Mouse (Mus musculus): ENCODE results near the gene Siglech. TPM values are rescaled to one million over a fixed set of nuclear protein-coding genes. Genes with fewer than 3 reads are reported as not detected.

The Siglech gene
- total and polyA plus RNA-seq, 3 experiments = not detected

- H3K79me2 ChIP-seq (ENCODE audit: control insufficient read depth, insufficient read depth, low read length, poor library complexity) = no peaks in the 10 kb centered on the region
- H3K27me3 ChIP-seq (ENCODE audit: control insufficient read depth in 1 of 2, insufficient read depth in 2 of 2, low read length in 2 of 2) = no peaks in the 10 kb centered on the region; a peak in 1 of 4 replicates
- no peaks in the 10 kb centered on the region for H3K4me1 ChIP-seq (ENCODE audit: control insufficient read depth in 1 of 2, insufficient read depth in 2 of 2, low read length in 2 of 2)
- no peak for DNase-seq (ENCODE audit: low read depth, low spot score)
- no peak overlapping the region for H3K4me3 ChIP-seq (ENCODE audit: control insufficient read depth in 1 of 2, insufficient read depth in 1 of 2, low read depth in 2 of 2, low read length in 2 of 2)
- no peak overlapping the region for H3K27ac ChIP-seq (ENCODE audit: control insufficient read depth, low read depth, low read length)
- no peaks in the 10 kb centered on the region for H3K9me3 ChIP-seq (replicated peaks; ENCODE audit: insufficient read depth, low read length)
- no peaks in the 10 kb centered on the region for H3K36me3 ChIP-seq (ENCODE audit: control insufficient read depth in 1 of 2, insufficient read depth in 2 of 2, low read length in 2 of 2)
- H3K9ac ChIP-seq (ENCODE audit: control insufficient read depth, low read depth, low read length, poor library complexity, severe bottlenecking) = no peak overlapping the region
- TF ChIP-seq CHD2 (IDR thresholded peaks at IDR 0.05; ENCODE audit: low read length) = no peak
- TF ChIP-seq NRF1 (IDR thresholded peaks at IDR 0.05; ENCODE audit: insufficient read depth, low read depth, low read length, poor library complexity, severe bottlenecking) = no peak
- no peak for TF ChIP-seq ELF1 (IDR thresholded peaks at IDR 0.05; ENCODE audit: low read depth, low read length)
- TF ChIP-seq POLR2AphosphoS5 (IDR thresholded peaks at IDR 0.05; ENCODE audit: borderline replicate concordance, low read depth, low read length) = 0 out of 2 replicates have a peak, but pooled peaks have one; percentile 50
- no peak for TF ChIP-seq RCOR1 (IDR thresholded peaks at IDR 0.05; ENCODE audit: low read depth, low read length)
- no peak for TF ChIP-seq KAT2A (conservative IDR thresholded peaks at IDR 0.05; ENCODE audit: low read depth, low read length)
- TF ChIP-seq POLR2A (IDR thresholded peaks at IDR 0.05; ENCODE audit: control insufficient read depth in 1 of 2, insufficient read depth in 1 of 2, low read depth in 1 of 2, low read length in 2 of 2, poor library complexity in 1 of 2) = no peak
These were observed 24.2 kb upstream of the Siglech start for GRCm38 (mm10) chr7:55743614-55744267.

GRCm38 (mm10) chr7:55744566-55745220 is 23.3 kb upstream of the Siglech start:
- Histone ChIP-seq H3K9ac (ENCODE audit: control insufficient read depth, low read depth, low read length, poor library complexity, severe bottlenecking) (no peak overlapping the region), H3K79me2 (ENCODE audit: control insufficient read depth, insufficient read depth, low read length, poor library complexity) (no peaks in the 10 kb centered on the region), H3K4me3 (ENCODE audit: control insufficient read depth in 1 of 2, insufficient read depth in 1 of 2, low read depth in 2 of 2, low read length in 2 of 2) (no peak overlapping the region), H3K36me3 (ENCODE audit: control insufficient read depth in 1 of 2, insufficient read depth in 2 of 2, low read length in 2 of 2) (no peaks in the 10 kb centered on the region), H3K4me1 (ENCODE audit: control insufficient read depth in 1 of 2, insufficient read depth in 2 of 2, low read length in 2 of 2) (no peaks in the 10 kb centered on the region), H3K27me3 (ENCODE audit: control insufficient read depth in 1 of 2, insufficient read depth in 2 of 2, low read length in 2 of 2) (no peaks in the 10 kb centered on the region; a peak in 1 of 4 replicates), H3K9me3 (replicated peaks; ENCODE audit: insufficient read depth, low read length) (no peaks in the 10 kb centered on the region), H3K27ac (ENCODE audit: control insufficient read depth, low read depth, low read length) (no peak overlapping the region)
- TF ChIP-seq CHD2 (IDR thresholded peaks at IDR 0.05; ENCODE audit: low read length) (no peak), RAD21 (IDR thresholded peaks at IDR 0.05; ENCODE audit: low read depth, low read length) (no peak), TBP (IDR thresholded peaks at IDR 0.05; ENCODE audit: low read depth, low read length) (no peak), SIN3A (IDR thresholded peaks at IDR 0.05; ENCODE audit: low read length) (no peak), MYC (IDR thresholded peaks at IDR 0.05; ENCODE audit: low read depth, low read length) (no peak)
- no peak for DNase-seq (ENCODE audit: low read depth, low spot score)

GRCm38 (mm10) chr7:55750841-55751240 is 17.1 kb upstream of the Siglech start:
- Histone ChIP-seq H3K9me3 (replicated peaks; ENCODE audit: insufficient read depth, low read length) (no peaks in the 10 kb centered on the region), H3K9ac (ENCODE audit: control insufficient read depth, low read depth, low read length, poor library complexity, severe bottlenecking) (no peak overlapping the region), H3K4me3 (ENCODE audit: control insufficient read depth in 1 of 2, insufficient read depth in 1 of 2, low read depth in 2 of 2, low read length in 2 of 2) (no peak overlapping the region), H3K36me3 (ENCODE audit: control insufficient read depth in 1 of 2, insufficient read depth in 2 of 2, low read length in 2 of 2) (no peaks in the 10 kb centered on the region), H3K27ac (ENCODE audit: control insufficient read depth, low read depth, low read length) (no peak overlapping the region), H3K27me3 (ENCODE audit: control insufficient read depth in 1 of 2, insufficient read depth in 2 of 2, low read length in 2 of 2) (no peaks in the 10 kb centered on the region; a peak in 3 of 4 replicates), H3K4me1 (ENCODE audit: control insufficient read depth in 1 of 2, insufficient read depth in 2 of 2, low read length in 2 of 2) (no peaks in the 10 kb centered on the region), H3K79me2 (ENCODE audit: control insufficient read depth, insufficient read depth, low read length, poor library complexity) (no peaks in the 10 kb centered on the region)
- TF ChIP-seq KAT2A (conservative IDR thresholded peaks at IDR 0.05; ENCODE audit: low read depth, low read length) (no peak), TAL1 (IDR thresholded peaks at IDR 0.05; ENCODE audit: low read length) (no peak), SMC3 (IDR thresholded peaks at IDR 0.05; ENCODE audit: low read depth, low read length) (no peak), ETS1 (IDR thresholded peaks at IDR 0.05; ENCODE audit: low read depth, low read length) (no peak), ZC3H11A (IDR thresholded peaks at IDR 0.05; ENCODE audit: low read depth, low read length) (no peak), NRF1 (IDR thresholded peaks at IDR 0.05; ENCODE audit: insufficient read depth, low read depth, low read length, poor library complexity, severe bottlenecking) (no peak), MYC (IDR thresholded peaks at IDR 0.05; ENCODE audit: low read depth, low read length) (no peak), USF2 (IDR thresholded peaks at IDR 0.05; ENCODE audit: borderline replicate concordance in 1 of 2, insufficient read depth in 1 of 2, low read depth in 1 of 2, low read length in 2 of 2) (no peak), ZKSCAN1 (IDR thresholded peaks at IDR 0.05; ENCODE audit: low read depth, low read length) (no peak), TCF12 (IDR thresholded peaks at IDR 0.05; ENCODE audit: low read depth, low read length) (no peak), MXI1 (IDR thresholded peaks at IDR 0.05; ENCODE audit: low read depth, low read length) (no peak), MAFK (IDR thresholded peaks at IDR 0.05; ENCODE audit: borderline replicate concordance, low read depth, low read length) (no peak), GATA1 (IDR thresholded peaks at IDR 0.05; ENCODE audit: low read depth, low read length) (no peak), JUND (IDR thresholded peaks at IDR 0.05; ENCODE audit: low read depth, low read length) (no peak), ELF1 (IDR thresholded peaks at IDR 0.05; ENCODE audit: low read depth, low read length) (no peak)
- DNase-seq (ENCODE audit: low read depth, low spot score) = no peak
